Mouse (Mus musculus): ENCODE data around the gene Glipr2. TPM values are rescaled to one million over a fixed set of nuclear protein-coding genes. Genes with fewer than 3 reads are reported as not detected.

The Glipr2 gene
- polyA plus RNA-seq, 2 experiments = 19.2 to 48.8 TPM

GRCm38 (mm10) chr4:43927826-43928225, 29.4 kb upstream of the Glipr2 start:
- Histone ChIP-seq H3K9ac (replicated peaks) (no peak overlapping the region), H3K27me3 (ENCODE audit: control insufficient read depth, insufficient read depth, low read length) (no peaks in the 10 kb centered on the region), H3K4me2 (ENCODE audit: low read depth) (no peak overlapping the region), H3K36me3 (replicated peaks; ENCODE audit: control insufficient read depth, insufficient read depth, low read depth) (no peaks in the 10 kb centered on the region), H3K27ac (no peak overlapping the region), H3K4me3 (ENCODE audit: insufficient read depth in 1 of 2, low read depth in 2 of 2, low read length in 2 of 2) (no peak overlapping the region), H3K9me3 (ENCODE audit: control insufficient read depth, low read length) (no peaks in the 10 kb centered on the region), H3K4me1 (replicated peaks; ENCODE audit: control insufficient read depth in 2 of 2, insufficient read depth in 2 of 2, low read length in 1 of 2) (no peaks in the 10 kb centered on the region)
- no peak for ATAC-seq (ENCODE audit: insufficient read depth)
- no peak for TF ChIP-seq EP300 (IDR thresholded peaks at IDR 0.05; ENCODE audit: low read depth)
- peak; percentile 74 for TF ChIP-seq CTCF (IDR thresholded peaks at IDR 0.05; ENCODE audit: low read depth)
- peak; percentile 13 to 41 (median 19) for DNase-seq (ENCODE audit: low read depth in 3 of 3, low spot score in 3 of 3)
- WGBS (ENCODE audit: insufficient replicate concordance) = 79% methylated on average over 3 of the region's 3 CpGs

GRCm38 (mm10) chr4:43931877-43932276, 25.3 kb upstream of the Glipr2 start:
- 50% methylated on average over 4 of the region's 4 CpGs for WGBS (ENCODE audit: insufficient replicate concordance)
- Histone ChIP-seq H3K4me1 (replicated peaks; ENCODE audit: control insufficient read depth in 2 of 2, insufficient read depth in 2 of 2, low read length in 1 of 2) (0 out of 4 replicates have a peak, but pooled peaks cover 0 to under 1% of the 10 kb centered on the region in 2 experiments), H3K4me2 (ENCODE audit: low read depth) (no peak overlapping the region), H3K9ac (replicated peaks) (no peak overlapping the region), H3K27ac (no peak overlapping the region), H3K27me3 (ENCODE audit: control insufficient read depth, insufficient read depth, low read length) (no peaks in the 10 kb centered on the region), H3K4me3 (ENCODE audit: insufficient read depth in 1 of 2, low read depth in 2 of 2, low read length in 2 of 2) (no peak overlapping the region), H3K36me3 (replicated peaks; ENCODE audit: control insufficient read depth, insufficient read depth, low read depth) (no peaks in the 10 kb centered on the region), H3K9me3 (ENCODE audit: control insufficient read depth, low read length) (no peaks in the 10 kb centered on the region)
- ATAC-seq (ENCODE audit: insufficient read depth) (no peak), DNase-seq (ENCODE audit: low read depth in 3 of 3, low spot score in 3 of 3) (no peak)
- TF ChIP-seq CTCF (IDR thresholded peaks at IDR 0.05; ENCODE audit: low read depth) (no peak), EP300 (IDR thresholded peaks at IDR 0.05; ENCODE audit: low read depth) (no peak)

- H3K27me3 ChIP-seq (ENCODE audit: control insufficient read depth, insufficient read depth, low read length) = no peaks in the 10 kb centered on the region
- no peaks in the 10 kb centered on the region for H3K36me3 ChIP-seq (replicated peaks; ENCODE audit: control insufficient read depth, insufficient read depth, low read depth)
- H3K4me1 ChIP-seq (replicated peaks; ENCODE audit: control insufficient read depth in 2 of 2, insufficient read depth in 2 of 2, low read length in 1 of 2) = peaks cover 0 to 2% of the 10 kb centered on the region in 2 experiments; a peak in 1 of 4 replicates
- no peaks in the 10 kb centered on the region for H3K9me3 ChIP-seq (ENCODE audit: control insufficient read depth, low read length)
- no peak overlapping the region for H3K9ac ChIP-seq (replicated peaks)
- no peak for ATAC-seq (ENCODE audit: insufficient read depth)
- WGBS (ENCODE audit: insufficient replicate concordance) = 77% methylated on average over 4 of the region's 4 CpGs
- H3K4me2 ChIP-seq (ENCODE audit: low read depth) = no peak overlapping the region
- no peak for TF ChIP-seq EP300 (IDR thresholded peaks at IDR 0.05; ENCODE audit: low read depth)
- no peak for TF ChIP-seq CTCF (IDR thresholded peaks at IDR 0.05; ENCODE audit: low read depth)
- no peak for DNase-seq (ENCODE audit: low read depth in 3 of 3, low spot score in 3 of 3)
- H3K27ac ChIP-seq = no peak overlapping the region
- H3K4me3 ChIP-seq (ENCODE audit: insufficient read depth in 1 of 2, low read depth in 2 of 2, low read length in 2 of 2) = no peak overlapping the region
Measured at GRCm38 (mm10) chr4:43936186-43936585, 21.0 kb upstream of the Glipr2 start.

- ATAC-seq (ENCODE audit: insufficient read depth) = peak; percentile 50
Measured at GRCm38 (mm10) chr4:43936749-43937674, 20.2 kb upstream of the Glipr2 start.

GRCm38 (mm10) chr4:43941315-43941714, 15.9 kb upstream of the Glipr2 start:
- Histone ChIP-seq H3K4me3 (ENCODE audit: insufficient read depth in 1 of 2, low read depth in 2 of 2, low read length in 2 of 2) (no peak overlapping the region), H3K4me1 (replicated peaks; ENCODE audit: control insufficient read depth in 2 of 2, insufficient read depth in 2 of 2, low read length in 1 of 2) (peaks cover 0 to 3% of the 10 kb centered on the region in 2 experiments; a peak in 1 of 4 replicates), H3K9me3 (ENCODE audit: control insufficient read depth, low read length) (no peaks in the 10 kb centered on the region), H3K9ac (replicated peaks) (no peak overlapping the region), H3K27ac (no peak overlapping the region), H3K27me3 (ENCODE audit: control insufficient read depth, insufficient read depth, low read length) (no peaks in the 10 kb centered on the region), H3K36me3 (replicated peaks; ENCODE audit: control insufficient read depth, insufficient read depth, low read depth) (no peaks in the 10 kb centered on the region), H3K4me2 (ENCODE audit: low read depth) (no peak overlapping the region)
- ATAC-seq (ENCODE audit: insufficient read depth) = no peak
- TF ChIP-seq CTCF (IDR thresholded peaks at IDR 0.05; ENCODE audit: low read depth) (no peak), EP300 (IDR thresholded peaks at IDR 0.05; ENCODE audit: low read depth) (no peak)
- 60% methylated on average over 5 of the region's 5 CpGs for WGBS (ENCODE audit: insufficient replicate concordance)
- DNase-seq (ENCODE audit: low read depth in 3 of 3, low spot score in 3 of 3) = no peak

More at GRCm38 (mm10) chr4:43936749-43937674, 20.2 kb upstream of the Glipr2 start:
- WGBS (ENCODE audit: insufficient replicate concordance) = 28% methylated on average over 14 of the region's 14 CpGs
- H3K27ac ChIP-seq = no peak overlapping the region
- no peak overlapping the region for H3K4me2 ChIP-seq (ENCODE audit: low read depth)
- H3K27me3 ChIP-seq (ENCODE audit: control insufficient read depth, insufficient read depth, low read length) = no peaks in the 10 kb centered on the region
- H3K4me1 ChIP-seq (replicated peaks; ENCODE audit: control insufficient read depth in 2 of 2, insufficient read depth in 2 of 2, low read length in 1 of 2) = peaks cover 0 to 3% of the 10 kb centered on the region in 2 experiments; a peak in 1 of 4 replicates
- no peaks in the 10 kb centered on the region for H3K36me3 ChIP-seq (replicated peaks; ENCODE audit: control insufficient read depth, insufficient read depth, low read depth)
- H3K9ac ChIP-seq (replicated peaks) = no peak overlapping the region
- no peak for TF ChIP-seq EP300 (IDR thresholded peaks at IDR 0.05; ENCODE audit: low read depth)
- TF ChIP-seq CTCF (IDR thresholded peaks at IDR 0.05; ENCODE audit: low read depth) = no peak
- H3K4me3 ChIP-seq (ENCODE audit: insufficient read depth in 1 of 2, low read depth in 2 of 2, low read length in 2 of 2) = no peak overlapping the region
- H3K9me3 ChIP-seq (ENCODE audit: control insufficient read depth, low read length) = no peaks in the 10 kb centered on the region
- no peak for DNase-seq (ENCODE audit: low read depth in 3 of 3, low spot score in 3 of 3)

All from liver, embryonic 14.5 days (tissue).